Mouse (Mus musculus) midbrain, embryonic 11.5 days (tissue): ENCODE results near the gene Krt87. TPM values are rescaled to one million over a fixed set of nuclear protein-coding genes. Genes with fewer than 3 reads are reported as not detected.

Experiments
- ATAC-seq: fragments of 200-750 bp; cut with Nextera tagmentation; 2 replicates; pipeline ENCODE4 v1.8.0; 2017; ENCODE audit warnings: moderate TSS enrichment, moderate library complexity; ENCODE audit not compliant: low FRiP score
- DNase-seq: peaks from one replicate; pipeline ENCODE4 v3.0.0; 2015; ENCODE audit warnings: low spot score; ENCODE audit errors: missing footprints
- H3K27ac ChIP-seq: fragments of 300-500 bp; sonication (generic); 2 replicates; pipeline ENCODE4 v1.5.1; 2014; ENCODE audit warnings: low read depth, low read length
- H3K27me3 ChIP-seq: fragments of 300-500 bp; sonication (generic); 2 replicates; pipeline ENCODE4 v1.6.1; 2014; ENCODE audit warnings: mild to moderate bottlenecking, low read length, moderate library complexity, mixed read lengths; ENCODE audit not compliant: control insufficient read depth, insufficient read depth
- H3K36me3 ChIP-seq: fragments of 300-500 bp; sonication (generic); 2 replicates; pipeline ENCODE4 v1.6.1; 2014; ENCODE audit warnings: mild to moderate bottlenecking, low read length, moderate library complexity, mixed read lengths; ENCODE audit not compliant: control insufficient read depth, insufficient read depth
- H3K4me1 ChIP-seq: fragments of 300-500 bp; sonication (generic); 2 replicates; pipeline ENCODE4 v1.6.1; 2014; ENCODE audit warnings: low read length; ENCODE audit not compliant: control insufficient read depth, insufficient read depth
- H3K4me2 ChIP-seq: fragments of 300-500 bp; sonication (generic); 2 replicates; pipeline ENCODE4 v1.6.1; 2014; ENCODE audit warnings: mild to moderate bottlenecking, moderate library complexity
- H3K4me3 ChIP-seq: fragments of 300-500 bp; sonication (generic); 2 replicates; pipeline ENCODE4 v1.5.1; 2014; ENCODE audit warnings: low read depth, low read length
- H3K9ac ChIP-seq: fragments of 300-500 bp; sonication (generic); 2 replicates; pipeline ENCODE4 v1.6.1; 2014; ENCODE audit warnings: low read length
- H3K9me3 ChIP-seq: fragments of 300-500 bp; sonication (generic); 2 replicates; pipeline ENCODE4 v1.6.1; 2016; ENCODE audit warnings: low read length; ENCODE audit not compliant: control insufficient read depth
- WGBS: fragments of 180-500 bp; shearing (Covaris S2); extraction: QIAGEN DNeasy Blood & Tissue Kit; methylation state at CpG from one replicate; pipeline ENCODE4 v1.1.7; 2014; 5-methylcytosine and 5-hydroxymethylcytosine counted together
- polyA plus RNA-seq: library from polyadenylated mRNA; unstranded; fragments of >200 nt; fragmentation: Nextera tagmentation; extraction: Ambion mirVana; gene quantifications from 2 replicates; pipeline ENCODE4 v1.2.1, GENCODE M21; 2014

The Krt87 gene
- polyA plus RNA-seq, 1 experiment from 2014 or later: 0.16 TPM

DNA sequence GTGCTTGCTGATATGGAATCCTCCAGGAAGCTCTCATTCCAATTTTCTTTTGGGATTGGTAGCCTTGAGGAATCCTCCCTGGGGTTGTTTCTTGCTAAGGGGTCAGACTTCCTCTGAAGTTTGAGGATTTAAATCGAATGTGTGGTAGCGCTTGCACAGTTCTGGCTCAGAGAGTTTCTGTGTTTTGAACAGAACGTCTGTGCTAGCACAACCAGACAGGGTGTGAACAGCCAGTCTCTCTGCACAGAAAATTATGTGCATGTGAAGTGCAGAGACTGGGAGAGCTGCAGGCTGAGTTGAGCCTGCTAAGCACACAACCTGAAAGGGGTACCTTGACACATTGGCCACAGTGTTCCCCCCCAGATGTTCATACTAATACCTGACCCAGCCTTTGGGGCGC is 2.2 kb upstream of the Krt87 start:
- DNase-seq (no peak), ATAC-seq (no peak)
- H3K9ac ChIP-seq: no peak overlapping the region
- no peaks in the 10 kb centered on the region for H3K9me3 ChIP-seq
- H3K27me3 ChIP-seq: peaks cover 12% of the 10 kb centered on the region; the same call in 1 of the 2 replicates
- H3K4me1 ChIP-seq: 0 out of 2 replicates have a peak, but pooled peaks cover 2% of the 10 kb centered on the region
- H3K27ac ChIP-seq: no peak overlapping the region
- no peak overlapping the region for H3K4me3 ChIP-seq
- no peak overlapping the region for H3K4me2 ChIP-seq
- WGBS: 83% methylated on average over 4 of the region's 4 CpGs
- no peaks in the 10 kb centered on the region for H3K36me3 ChIP-seq

DNA sequence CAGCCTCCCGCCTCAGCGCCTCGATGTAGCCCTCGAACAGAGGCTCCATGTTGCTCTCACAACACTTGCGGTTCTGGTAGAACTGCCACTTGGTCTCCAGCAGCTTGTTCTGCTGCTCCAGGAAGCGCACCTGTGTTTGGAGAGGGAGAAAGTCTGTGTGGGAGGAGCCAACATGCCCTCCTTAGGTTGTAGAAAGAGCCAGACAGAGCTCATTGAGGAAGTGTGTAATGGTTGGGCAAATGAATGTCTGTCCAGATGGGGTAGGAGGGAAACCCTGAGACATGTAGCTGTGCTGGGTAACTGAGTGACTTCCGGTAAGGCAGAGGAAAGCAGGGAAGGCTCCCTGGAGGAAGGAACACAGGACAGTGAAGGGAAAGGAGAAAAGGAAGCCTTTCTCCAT is 2.0 kb downstream of the Krt87 start:
- no peak overlapping the region for H3K9ac ChIP-seq
- no peaks in the 10 kb centered on the region for H3K36me3 ChIP-seq
- 0 out of 2 replicates have a peak, but pooled peaks cover 2% of the 10 kb centered on the region for H3K4me1 ChIP-seq
- DNase-seq: no peak
- no peaks in the 10 kb centered on the region for H3K9me3 ChIP-seq
- 91% methylated on average over 7 of the region's 7 CpGs for WGBS
- ATAC-seq: no peak
- no peak overlapping the region for H3K4me2 ChIP-seq
- peaks cover 12% of the 10 kb centered on the region; the same call in 1 of the 2 replicates for H3K27me3 ChIP-seq
- H3K27ac ChIP-seq: no peak overlapping the region
- H3K4me3 ChIP-seq: no peak overlapping the region

DNA sequence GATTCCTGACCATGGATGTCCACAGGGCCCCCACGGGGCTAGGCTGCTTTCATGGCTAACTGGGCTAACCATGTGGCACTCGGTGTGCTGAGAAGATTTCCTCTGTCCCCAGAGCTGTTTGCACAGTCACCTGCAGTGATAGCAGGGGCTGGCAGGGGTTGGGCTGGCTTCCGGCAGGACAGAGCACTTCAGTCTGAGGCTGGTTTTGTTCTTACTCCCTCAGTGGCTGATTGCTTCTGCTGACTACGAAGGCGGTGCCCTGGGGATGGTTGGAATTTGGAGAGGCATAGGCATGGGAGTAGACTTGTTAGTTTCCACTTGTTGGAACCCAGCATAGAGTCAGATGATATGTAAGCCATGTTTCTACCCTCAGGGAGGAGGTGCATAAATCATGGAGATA is 13.7 kb downstream of the Krt87 start:
- H3K36me3 ChIP-seq: no peaks in the 10 kb centered on the region
- H3K4me2 ChIP-seq: no peak overlapping the region
- H3K4me3 ChIP-seq: no peak overlapping the region
- H3K27me3 ChIP-seq: no peaks in the 10 kb centered on the region
- ATAC-seq (no peak), DNase-seq (no peak)
- H3K9me3 ChIP-seq: no peaks in the 10 kb centered on the region
- no peaks in the 10 kb centered on the region for H3K4me1 ChIP-seq
- 26% methylated on average over 5 of the region's 5 CpGs for WGBS
- H3K27ac ChIP-seq: no peak overlapping the region
- H3K9ac ChIP-seq: no peak overlapping the region

DNA sequence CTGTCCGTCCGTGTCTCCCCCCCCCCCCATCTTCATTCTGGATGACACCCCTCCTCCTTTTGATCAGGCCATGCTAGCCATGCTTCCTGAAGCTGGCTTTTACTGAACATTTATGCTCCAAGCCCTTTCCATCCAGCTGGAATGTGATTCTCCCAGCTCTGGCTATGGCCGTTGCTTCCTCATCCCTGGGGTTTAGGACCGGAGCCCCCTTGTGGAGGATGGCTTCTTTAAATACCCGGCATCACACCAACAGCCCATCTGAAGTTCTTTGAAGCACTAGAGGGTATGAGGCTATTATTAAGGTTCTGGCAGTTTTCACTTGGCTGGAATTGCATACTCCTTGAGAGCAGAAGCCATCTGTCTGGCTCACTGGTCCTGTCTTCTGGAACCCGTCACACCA is 17.7 kb downstream of the Krt87 start:
- no peaks in the 10 kb centered on the region for H3K4me1 ChIP-seq

DNA sequence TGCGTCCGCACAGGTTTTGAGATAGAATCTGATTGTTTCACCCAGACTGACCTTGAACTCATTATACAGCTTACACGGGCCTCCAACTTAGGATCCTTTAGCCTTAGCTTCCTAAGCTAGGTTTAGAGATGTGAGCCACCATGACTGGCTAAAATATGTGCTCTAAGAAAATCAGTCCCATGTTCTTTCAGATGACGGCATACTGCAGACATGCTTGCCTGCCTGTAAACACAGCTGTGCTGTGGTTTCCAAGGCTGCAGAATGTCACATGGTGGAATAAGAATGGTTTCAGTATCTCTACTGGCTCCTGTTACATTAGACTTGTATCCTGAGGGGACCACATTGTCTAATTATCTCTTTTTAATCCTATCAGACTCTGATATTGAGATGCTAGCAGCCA is 19.7 kb downstream of the Krt87 start:
- no peak for DNase-seq
- 88% methylated on average over 4 of the region's 4 CpGs for WGBS
- Histone ChIP-seq H3K4me2 (no peak overlapping the region), H3K27ac (no peak overlapping the region), H3K9ac (no peak overlapping the region), H3K9me3 (no peaks in the 10 kb centered on the region), H3K27me3 (no peaks in the 10 kb centered on the region), H3K36me3 (no peaks in the 10 kb centered on the region), H3K4me3 (no peak overlapping the region), H3K4me1 (no peaks in the 10 kb centered on the region)
- ATAC-seq: no peak

More for the DNA sequence above, 17.7 kb downstream of the Krt87 start:
- ATAC-seq (no peak), DNase-seq (no peak)
- Histone ChIP-seq H3K4me3 (no peak overlapping the region), H3K4me2 (no peak overlapping the region), H3K9ac (no peak overlapping the region), H3K27ac (no peak overlapping the region), H3K9me3 (no peaks in the 10 kb centered on the region), H3K27me3 (no peaks in the 10 kb centered on the region), H3K36me3 (no peaks in the 10 kb centered on the region)
- WGBS: 60% methylated on average over 6 of the region's 6 CpGs

DNA sequence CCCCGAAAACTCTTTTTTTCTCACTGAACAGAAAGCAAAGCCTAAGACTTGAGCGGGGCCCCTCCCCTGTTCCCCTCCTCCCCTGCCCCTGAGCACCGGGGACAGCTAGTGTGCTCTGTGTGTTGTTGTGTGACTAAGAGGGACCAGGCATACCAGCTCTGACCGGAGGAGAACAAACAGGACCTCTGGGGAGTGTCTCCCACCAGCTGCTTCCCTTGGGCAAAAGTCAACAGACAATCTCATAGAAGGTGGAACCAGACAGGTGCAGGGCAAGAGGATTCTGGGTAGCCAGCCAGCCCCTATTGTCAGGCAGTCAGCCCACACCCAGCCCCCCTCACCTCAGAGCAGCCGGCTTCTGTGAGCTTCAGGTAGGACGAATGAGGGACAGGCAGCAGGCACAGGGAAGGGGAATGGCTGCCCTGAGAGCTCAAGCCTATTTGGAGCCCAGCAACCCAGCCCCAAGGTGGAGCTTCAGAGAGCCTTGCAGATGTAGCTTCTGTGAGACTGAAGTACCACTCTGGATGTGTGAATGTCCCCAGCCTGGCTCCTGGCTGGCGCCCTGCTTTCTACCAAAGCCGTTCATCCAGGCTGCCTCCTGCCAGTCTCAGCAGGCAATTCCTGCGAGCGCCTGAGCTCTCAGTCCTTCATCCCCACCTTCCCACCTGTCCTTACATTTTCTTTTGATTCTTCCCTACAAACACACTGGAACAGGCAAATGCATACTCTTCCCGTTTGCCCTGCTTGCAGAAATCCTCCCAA is 23.6 kb downstream of the Krt87 start:
- no peaks in the 10 kb centered on the region for H3K4me1 ChIP-seq
- no peaks in the 10 kb centered on the region for H3K9me3 ChIP-seq
- no peak for ATAC-seq
- H3K4me2 ChIP-seq: no peak overlapping the region
- no peak overlapping the region for H3K27ac ChIP-seq
- H3K9ac ChIP-seq: no peak overlapping the region
- H3K27me3 ChIP-seq: peaks cover 10% of the 10 kb centered on the region
- no peak for DNase-seq
- WGBS: 42% methylated on average over 11 of the region's 11 CpGs
- no peak overlapping the region for H3K4me3 ChIP-seq
- no peaks in the 10 kb centered on the region for H3K36me3 ChIP-seq

DNA sequence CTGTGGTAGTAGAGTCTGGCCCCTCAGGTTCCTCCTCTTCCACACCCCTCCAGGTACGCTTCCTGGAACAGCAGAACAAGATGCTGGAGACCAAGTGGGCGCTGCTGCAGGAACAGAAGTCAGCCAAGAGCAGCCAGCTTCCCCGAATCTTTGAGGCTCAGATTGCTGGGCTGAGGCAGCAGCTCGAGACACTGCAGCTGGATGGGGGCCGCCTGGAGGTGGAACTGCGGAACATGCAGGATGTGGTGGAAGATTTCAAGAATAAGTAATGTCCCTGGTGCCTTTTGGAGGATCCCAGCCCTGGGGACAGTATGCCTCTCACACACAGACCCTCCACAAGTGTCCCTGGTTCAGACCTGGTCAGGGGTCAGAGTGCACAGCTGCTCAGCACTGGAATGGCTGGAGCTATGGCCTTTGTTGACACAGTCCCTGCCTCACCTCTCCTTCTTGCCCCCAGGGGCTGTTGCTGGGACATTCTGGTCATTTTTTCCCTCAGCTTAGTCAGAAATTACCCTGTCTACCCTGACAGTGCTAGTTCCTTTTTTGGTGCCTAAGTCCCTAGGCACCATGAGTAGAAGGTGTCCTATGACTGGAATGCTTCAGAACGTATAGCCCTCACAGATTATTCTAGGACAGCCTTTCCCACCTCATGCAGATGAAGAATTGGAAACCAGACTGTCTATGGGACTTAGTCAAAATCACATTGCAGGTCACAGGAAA is 24.5 kb downstream of the Krt87 start:
- H3K9me3 ChIP-seq: no peaks in the 10 kb centered on the region
- 56% methylated on average over 7 of the region's 7 CpGs for whole genome bisulfite sequencing
- no peak overlapping the region for H3K9ac ChIP-seq
- no peak overlapping the region for H3K4me2 ChIP-seq
- no peaks in the 10 kb centered on the region for H3K36me3 ChIP-seq
- H3K27me3 ChIP-seq: peaks cover 10% of the 10 kb centered on the region
- ATAC-seq (no peak), DNase-seq (no peak)
- H3K27ac ChIP-seq: no peak overlapping the region
- no peak overlapping the region for H3K4me3 ChIP-seq
- H3K4me1 ChIP-seq: no peaks in the 10 kb centered on the region

DNA sequence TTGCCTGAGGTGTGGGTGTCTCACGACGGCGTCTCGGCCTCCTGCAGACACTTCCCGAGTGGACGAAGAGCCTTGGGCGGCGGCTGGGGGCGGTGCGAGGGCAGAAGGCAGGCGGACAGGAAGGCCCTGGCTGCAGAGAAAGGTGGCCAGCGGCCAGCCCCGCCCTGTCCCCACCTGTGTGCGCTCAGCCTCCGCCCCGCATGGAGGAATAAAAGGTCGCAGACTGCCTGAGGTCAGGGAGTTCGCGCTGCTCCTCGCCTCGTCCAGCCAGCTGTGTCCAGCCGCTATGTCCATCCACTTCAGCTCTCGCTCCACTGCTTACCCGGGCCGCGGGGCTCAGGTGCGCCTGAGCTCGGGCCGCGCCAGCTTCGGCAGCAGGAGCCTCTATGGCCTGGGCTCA is 26.4 kb downstream of the Krt87 start:
- Histone ChIP-seq H3K36me3 (no peaks in the 10 kb centered on the region), H3K4me1 (no peaks in the 10 kb centered on the region), H3K27me3 (peaks cover 10% of the 10 kb centered on the region), H3K9me3 (no peaks in the 10 kb centered on the region), H3K9ac (no peak overlapping the region), H3K27ac (no peak overlapping the region), H3K4me3 (no peak overlapping the region), H3K4me2 (no peak overlapping the region)
- ATAC-seq (no peak), DNase-seq (no peak)
- WGBS: 17% methylated on average over 31 of the region's 31 CpGs

DNA sequence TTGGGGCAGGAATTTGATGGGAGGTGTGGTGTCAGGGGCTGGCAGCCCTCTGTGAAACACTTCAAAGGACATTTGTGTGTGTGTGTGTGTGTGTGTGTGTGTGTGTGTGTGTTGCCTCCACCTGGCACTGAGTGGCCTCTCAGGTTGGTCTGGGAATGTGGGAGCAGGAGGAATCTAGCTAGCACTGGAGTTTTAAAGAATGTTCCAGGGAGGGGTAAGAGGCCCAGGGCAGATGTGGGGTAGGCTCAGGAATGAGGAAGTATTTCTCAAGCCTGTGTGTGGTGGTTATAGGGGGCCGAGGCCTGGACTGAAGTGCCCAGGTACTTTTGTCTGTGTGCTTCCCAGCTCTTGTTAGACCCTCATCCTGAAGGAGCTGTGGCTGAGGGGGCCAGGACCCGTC is 27.8 kb downstream of the Krt87 start, which contains the start of gene Krt7:
Gene Krt7 (plus strand): TSS at position 269 of the 400 bp plus-strand sequence.
- ATAC-seq: no peak
- Histone ChIP-seq H3K4me1 (no peaks in the 10 kb centered on the region), H3K9me3 (no peaks in the 10 kb centered on the region), H3K4me2 (no peak within 1 kb of the TSS), H3K4me3 (no peak within 1 kb of the TSS), H3K9ac (no peak within 1 kb of the TSS), H3K27me3 (peaks cover 10% of the 10 kb centered on the region), H3K36me3 (no peaks in the 10 kb centered on the region), H3K27ac (no peak within 1 kb of the TSS)
- no peak for DNase-seq
- WGBS: 51% methylated on average over 2 of the region's 2 CpGs
